Mouse (Mus musculus) mouse trophoblast stem cell (cell line): Measurements from ENCODE around the gene Tram1l1.
"Not testable (repeated sequence)": the region's sequence is repeated elsewhere in the genome, so short reads cannot be mapped to it uniquely, and the experiment has no call there.

ENCODE experiments used
- in situ Hi-C, 2 experiments: fragments of 300-500 bp; cut with MseI, MboI; formaldehyde crosslinking; loops; 2 replicates in 1 of 2; 3 replicates in 1 of 2; pipeline ENCODE4 v1.15.1; 2025

Gene Tram1l1

DNA sequence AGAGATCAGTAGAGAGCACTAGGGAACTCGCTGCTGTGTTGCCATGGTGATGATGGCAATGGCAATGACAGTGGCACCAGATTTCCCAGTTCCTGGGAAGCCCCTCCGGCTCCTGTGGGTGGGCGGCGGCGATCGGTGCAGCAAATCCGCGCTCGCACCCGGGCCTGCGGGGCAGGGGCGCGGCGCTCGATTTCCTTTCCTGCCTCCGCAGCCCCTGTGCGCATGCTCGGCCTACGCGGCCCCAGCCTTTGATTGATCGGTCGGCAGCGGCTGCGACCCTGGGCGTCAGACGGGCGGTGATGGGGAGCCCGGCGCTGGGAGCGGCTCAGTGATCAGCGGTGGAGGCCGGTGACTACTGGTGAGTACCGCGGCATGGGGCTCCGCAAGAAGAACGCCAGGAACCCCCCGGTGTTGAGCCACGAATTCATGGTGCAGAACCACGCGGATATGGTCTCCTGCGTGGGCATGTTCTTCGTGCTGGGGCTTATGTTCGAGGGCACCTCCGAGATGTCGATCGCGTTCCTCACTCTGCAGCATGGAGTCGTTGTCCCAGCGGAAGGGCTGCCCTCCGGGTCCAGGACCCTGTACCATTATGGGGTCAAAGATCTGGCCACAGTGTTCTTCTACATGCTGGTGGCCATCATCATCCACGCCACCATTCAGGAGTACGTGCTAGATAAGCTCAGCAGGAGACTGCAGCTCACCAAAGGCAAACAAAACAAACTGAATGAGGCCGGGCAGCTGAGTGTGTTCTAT is at the start of gene Tram1l1:
Gene Tram1l1 (plus strand): TSS at position 35 of the 756 bp plus-strand sequence.
- in situ Hi-C loops: no loop called here

- in situ Hi-C loops: loop anchor here (10.0 to 25.0 kb wide), 2 partner anchors 484 to 756 kb away; no protein-coding TSS in a partner anchor
Observed at GRCm38 (mm10) chr3:124271229-124271628, 49.4 kb upstream of the Tram1l1 start.

DNA sequence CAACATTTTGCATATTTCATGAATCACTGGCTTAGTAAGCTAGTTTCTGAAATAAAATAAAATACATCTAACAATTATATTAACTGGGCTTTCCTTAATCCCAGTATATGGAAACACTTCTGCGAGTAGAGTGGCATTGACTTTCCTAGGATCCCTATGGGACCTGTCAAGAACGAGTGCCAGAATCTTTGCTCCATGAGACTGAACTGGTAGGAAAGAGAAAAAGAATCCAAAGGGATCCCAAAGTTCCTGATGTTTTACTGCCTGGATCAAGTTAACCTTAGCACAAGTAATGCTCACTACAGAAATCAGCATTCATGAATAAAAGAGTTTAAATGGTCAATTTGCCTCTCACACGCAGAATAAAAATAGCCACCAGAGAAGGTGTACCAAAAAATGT is 49.0 kb upstream of the Tram1l1 start:
- in situ Hi-C loops: loop anchor here (10.0 to 25.0 kb wide), 2 partner anchors 484 to 757 kb away; no protein-coding TSS in a partner anchor

DNA sequence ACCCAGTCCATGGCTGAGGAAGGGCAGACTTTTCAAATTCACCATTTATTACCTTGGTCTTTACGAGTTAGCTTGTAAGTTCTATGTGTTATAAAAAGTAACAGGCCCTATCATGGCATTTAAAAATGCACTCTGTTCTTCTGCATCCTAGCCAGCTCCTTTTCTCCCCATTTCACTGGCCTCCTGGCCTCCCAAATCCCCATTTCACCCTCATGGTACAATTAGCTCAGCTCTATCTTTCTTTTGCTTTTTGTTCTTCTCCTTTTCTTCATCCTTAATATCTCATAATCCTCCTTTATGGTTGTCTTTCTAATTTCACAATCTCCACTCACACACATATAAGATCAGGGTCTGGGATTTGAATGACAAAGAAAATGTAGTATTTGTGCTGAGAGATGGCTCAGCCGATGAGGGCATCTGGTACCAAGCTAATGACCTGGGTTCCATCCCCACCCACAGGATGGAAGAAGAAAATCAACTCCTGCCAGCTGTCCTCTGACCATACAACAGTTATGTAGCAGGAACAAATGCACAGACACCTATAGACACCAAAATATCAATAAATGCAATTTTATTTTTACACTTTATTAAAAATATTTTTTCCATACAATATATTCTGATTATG is 48.1 kb upstream of the Tram1l1 start:
- in situ Hi-C loops: loop anchor here (10.0 to 25.0 kb wide), 2 partner anchors 485 to 758 kb away; no protein-coding TSS in a partner anchor

- in situ Hi-C loops: loop anchor here (10.0 to 25.0 kb wide), 2 partner anchors 488 to 760 kb away; no protein-coding TSS in a partner anchor
Observed at GRCm38 (mm10) chr3:124274928-124275609, 45.6 kb upstream of the Tram1l1 start.

- in situ Hi-C loops: not testable (repeated sequence)
Observed at GRCm38 (mm10) chr3:124288936-124289335, 31.7 kb upstream of the Tram1l1 start.

DNA sequence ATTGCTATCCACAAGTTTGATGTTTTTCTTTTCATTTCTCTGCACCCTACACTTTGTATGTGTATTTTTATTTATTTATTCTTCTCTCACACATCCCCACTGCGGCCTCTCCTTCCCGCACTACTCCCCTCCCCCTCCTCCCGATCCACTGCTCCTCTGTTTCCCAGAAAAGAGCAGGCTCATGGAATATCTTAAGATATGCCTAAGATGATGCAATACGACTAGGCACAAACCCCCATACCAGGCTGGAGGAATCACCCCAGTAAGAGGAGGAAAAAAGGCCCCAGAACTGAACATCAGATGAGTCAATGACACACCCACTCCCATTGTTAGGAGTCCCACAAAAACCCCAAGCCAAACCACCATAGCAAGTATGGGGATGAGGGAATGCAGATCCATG is 1.4 kb upstream of the Tram1l1 start:
- in situ Hi-C loops: no loop called here

- in situ Hi-C loops: no loop called here
Observed at GRCm38 (mm10) chr3:124320398-124320797, 257 bp upstream of the Tram1l1 start.

DNA sequence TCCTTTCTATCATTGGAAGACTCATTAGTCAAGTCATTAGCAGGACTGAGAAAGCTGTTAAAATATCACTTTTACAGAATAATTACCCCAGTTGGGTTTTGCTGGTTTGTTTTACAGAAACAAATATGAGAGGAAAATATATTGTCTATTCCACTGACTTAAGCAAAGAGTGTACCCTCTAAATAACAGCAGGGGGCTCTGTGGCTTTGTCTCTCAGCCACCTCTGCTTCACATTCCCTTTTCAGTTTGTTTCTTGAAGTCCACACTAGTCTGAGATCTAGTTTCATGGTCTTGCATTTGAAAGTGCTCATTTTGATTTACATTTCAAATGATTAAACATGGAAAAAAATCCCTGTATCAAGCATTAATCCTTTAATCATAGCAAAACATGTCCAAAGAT is 25.8 kb downstream of the Tram1l1 start:
- in situ Hi-C loops: no loop called here

GRCm38 (mm10) chr3:124357533-124357932 is 36.9 kb downstream of the Tram1l1 start:
- in situ Hi-C loops: no loop called here

DNA sequence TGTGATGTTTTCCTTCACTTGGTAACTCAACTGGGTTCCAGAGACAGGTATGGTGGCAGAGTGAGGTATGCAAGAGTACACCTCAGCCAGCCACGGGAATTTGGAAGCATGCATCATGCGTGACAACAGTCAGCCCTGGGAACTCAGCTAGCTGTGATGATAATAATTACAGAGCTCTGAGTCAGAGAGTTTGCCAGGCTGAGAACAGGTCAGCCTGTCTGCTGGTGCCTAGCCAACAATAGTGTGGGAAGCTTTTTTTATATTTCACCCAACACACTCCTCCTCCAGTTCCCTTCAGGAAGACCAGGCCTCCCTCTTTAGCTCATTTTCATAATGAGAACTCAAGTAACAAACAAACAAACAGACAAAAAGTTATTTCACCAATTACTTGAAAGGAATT is 51.4 kb downstream of the Tram1l1 start:
- in situ Hi-C loops: no loop called here
